Mouse (Mus musculus): Measurements from ENCODE around the gene Fhit. TPM values are rescaled to one million over a fixed set of nuclear protein-coding genes. Genes with fewer than 3 reads are reported as not detected.

Fhit gene
- polyA plus RNA-seq, 1 experiment from 2014 or later = 8.1 TPM

DNA sequence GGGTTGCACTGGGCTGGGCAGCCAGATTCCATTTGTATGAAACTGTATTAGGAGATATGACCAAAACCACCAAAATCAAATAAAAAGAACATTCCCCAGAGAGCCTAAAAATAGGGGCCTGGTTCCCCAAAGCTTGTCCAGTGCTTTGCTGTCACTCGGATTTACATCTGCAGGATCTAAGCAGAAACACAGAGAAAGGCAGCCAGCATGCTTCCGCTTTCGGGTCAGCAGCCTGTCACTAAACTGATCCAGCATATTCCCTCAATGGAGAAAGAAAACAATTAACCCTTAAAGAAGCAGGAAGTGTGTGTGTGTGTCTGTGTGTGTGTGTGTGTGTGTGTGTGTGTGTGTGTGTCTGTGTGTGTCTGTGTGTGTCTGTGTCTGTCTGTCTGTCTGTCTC is 615.9 kb downstream of the Fhit start:
- Histone ChIP-seq H3K36me3 (ENCODE audit: control insufficient read depth, insufficient read depth, low read length) (no peaks in the 10 kb centered on the region), H3K4me1 (ENCODE audit: control insufficient read depth, insufficient read depth, low read length) (no peaks in the 10 kb centered on the region), H3K4me3 (ENCODE audit: low read depth, low read length) (no peak overlapping the region), H3K9me3 (replicated peaks; ENCODE audit: control insufficient read depth, low read length) (no peaks in the 10 kb centered on the region), H3K9ac (ENCODE audit: low read length) (no peak overlapping the region), H3K27me3 (replicated peaks; ENCODE audit: control insufficient read depth, insufficient read depth, low read length) (no peaks in the 10 kb centered on the region), H3K27ac (ENCODE audit: low read depth, low read length) (no peak overlapping the region), H3K4me2 (ENCODE audit: low read length) (no peak overlapping the region)
- DNase-seq (ENCODE audit: low spot score) (peak; percentile 5), ATAC-seq (no peak)
- WGBS = 39% methylated on average over 3 of the region's 3 CpGs

DNA sequence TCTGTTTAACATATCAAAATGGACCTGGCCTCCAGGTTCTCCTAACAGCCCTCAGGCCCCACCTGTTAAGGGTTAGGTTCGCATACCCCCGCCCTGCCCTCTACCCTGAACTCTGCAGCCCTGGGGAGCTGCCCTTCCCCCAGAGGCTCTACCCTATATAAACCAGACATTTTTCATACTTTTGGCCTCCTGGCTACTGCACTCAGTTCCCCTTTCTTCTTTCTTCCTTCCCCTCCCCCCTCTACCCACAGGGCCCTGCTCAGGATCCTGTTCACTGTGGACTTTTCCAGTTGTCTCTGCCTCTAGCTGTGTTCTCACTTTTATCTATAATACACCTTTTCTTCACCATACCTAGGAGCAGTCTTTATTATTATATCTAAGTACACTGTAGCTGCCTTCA is 627.0 kb downstream of the Fhit start:
- DNase-seq (ENCODE audit: low spot score) (no peak), ATAC-seq (no peak)
- no peaks in the 10 kb centered on the region for H3K36me3 ChIP-seq (ENCODE audit: control insufficient read depth, insufficient read depth, low read length)
- H3K9ac ChIP-seq (ENCODE audit: low read length) = no peak overlapping the region
- no peaks in the 10 kb centered on the region for H3K4me1 ChIP-seq (ENCODE audit: control insufficient read depth, insufficient read depth, low read length)
- no peaks in the 10 kb centered on the region for H3K27me3 ChIP-seq (replicated peaks; ENCODE audit: control insufficient read depth, insufficient read depth, low read length)
- H3K9me3 ChIP-seq (replicated peaks; ENCODE audit: control insufficient read depth, low read length) = no peaks in the 10 kb centered on the region
- 80% methylated on average over 2 of the region's 2 CpGs for WGBS
- H3K27ac ChIP-seq (ENCODE audit: low read depth, low read length) = no peak overlapping the region
- H3K4me3 ChIP-seq (ENCODE audit: low read depth, low read length) = no peak overlapping the region
- no peak overlapping the region for H3K4me2 ChIP-seq (ENCODE audit: low read length)

DNA sequence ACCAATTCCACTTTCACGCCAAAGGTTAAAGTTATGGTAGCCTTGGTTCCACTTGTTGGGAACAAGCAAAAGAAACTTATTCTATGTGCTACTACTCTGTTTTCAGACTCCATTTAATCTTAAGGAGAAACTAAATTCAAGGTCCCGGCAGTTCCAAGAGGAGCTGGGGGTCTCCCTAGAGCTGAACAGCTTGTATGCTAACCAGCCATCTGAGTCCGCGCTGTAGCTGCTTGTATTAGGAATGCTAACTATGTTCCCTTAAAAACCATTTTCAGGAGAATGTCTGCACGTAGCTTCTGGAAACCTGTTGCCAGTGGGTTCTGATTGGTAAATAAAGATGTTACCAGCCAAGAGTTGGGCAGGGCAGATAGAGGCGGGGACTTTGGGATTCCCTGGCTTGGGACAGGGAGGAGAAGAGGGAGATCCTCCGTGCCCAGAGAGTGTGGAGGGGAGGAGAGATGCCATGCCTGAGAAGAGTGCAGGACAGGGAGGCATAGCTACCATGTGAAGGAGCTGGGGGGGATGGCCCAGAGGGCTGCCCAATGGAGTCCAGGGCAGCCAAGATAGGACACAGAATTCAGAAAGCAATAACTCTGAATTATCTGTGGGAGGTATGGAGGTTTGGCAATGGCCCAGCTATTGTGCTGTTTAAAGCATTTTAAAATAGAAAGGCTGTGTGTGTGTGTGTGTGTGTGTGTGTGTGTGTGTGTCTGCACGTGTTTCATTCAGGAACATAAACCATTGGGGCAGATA is 629.9 kb downstream of the Fhit start:
- no peaks in the 10 kb centered on the region for H3K27me3 ChIP-seq (replicated peaks; ENCODE audit: control insufficient read depth, insufficient read depth, low read length)
- DNase-seq (ENCODE audit: low spot score) = no peak
- no peak overlapping the region for H3K27ac ChIP-seq (ENCODE audit: low read depth, low read length)
- no peaks in the 10 kb centered on the region for H3K4me1 ChIP-seq (ENCODE audit: control insufficient read depth, insufficient read depth, low read length)
- no peak overlapping the region for H3K4me3 ChIP-seq (ENCODE audit: low read depth, low read length)
- H3K9me3 ChIP-seq (replicated peaks; ENCODE audit: control insufficient read depth, low read length) = no peaks in the 10 kb centered on the region
- 82% methylated on average over 8 of the region's 8 CpGs for WGBS
- H3K4me2 ChIP-seq (ENCODE audit: low read length) = no peak overlapping the region
- H3K9ac ChIP-seq (ENCODE audit: low read length) = no peak overlapping the region
- H3K36me3 ChIP-seq (ENCODE audit: control insufficient read depth, insufficient read depth, low read length) = no peaks in the 10 kb centered on the region
- ATAC-seq = no peak

DNA sequence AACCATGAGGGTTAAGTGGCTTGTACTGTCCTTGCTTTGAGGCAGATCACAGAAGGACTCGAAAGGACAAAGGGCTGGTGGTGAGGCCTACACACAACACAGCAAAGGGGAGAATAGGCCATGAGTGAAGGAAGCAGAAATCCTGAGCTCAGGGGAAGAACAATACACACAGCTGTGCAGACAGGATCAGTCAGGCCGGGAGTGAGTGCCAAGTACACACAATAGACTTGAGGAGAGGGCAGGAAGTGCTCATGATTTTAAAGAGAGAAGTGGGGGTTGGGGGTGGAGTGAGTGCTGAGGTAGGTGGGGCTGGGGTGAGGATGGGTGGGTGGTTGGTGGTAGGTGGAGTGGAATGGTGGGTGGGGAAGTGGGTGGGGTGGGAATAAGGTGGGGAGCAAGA is 635.0 kb downstream of the Fhit start:
- no peak overlapping the region for H3K4me3 ChIP-seq (ENCODE audit: low read depth, low read length)
- H3K9me3 ChIP-seq (replicated peaks; ENCODE audit: control insufficient read depth, low read length) = no peaks in the 10 kb centered on the region
- ATAC-seq = peak; percentile 55; the same call in 1 of the 2 replicates
- no peaks in the 10 kb centered on the region for H3K36me3 ChIP-seq (ENCODE audit: control insufficient read depth, insufficient read depth, low read length)
- no peak overlapping the region for H3K4me2 ChIP-seq (ENCODE audit: low read length)
- H3K27me3 ChIP-seq (replicated peaks; ENCODE audit: control insufficient read depth, insufficient read depth, low read length) = no peaks in the 10 kb centered on the region
- 8% methylated on average over 2 of the region's 2 CpGs for WGBS
- no peak overlapping the region for H3K9ac ChIP-seq (ENCODE audit: low read length)
- peak; percentile 11 for DNase-seq (ENCODE audit: low spot score)
- 0 out of 2 replicates have a peak, but pooled peaks cover 4% of the 10 kb centered on the region for H3K4me1 ChIP-seq (ENCODE audit: control insufficient read depth, insufficient read depth, low read length)
- H3K27ac ChIP-seq (ENCODE audit: low read depth, low read length) = no peak overlapping the region

DNA sequence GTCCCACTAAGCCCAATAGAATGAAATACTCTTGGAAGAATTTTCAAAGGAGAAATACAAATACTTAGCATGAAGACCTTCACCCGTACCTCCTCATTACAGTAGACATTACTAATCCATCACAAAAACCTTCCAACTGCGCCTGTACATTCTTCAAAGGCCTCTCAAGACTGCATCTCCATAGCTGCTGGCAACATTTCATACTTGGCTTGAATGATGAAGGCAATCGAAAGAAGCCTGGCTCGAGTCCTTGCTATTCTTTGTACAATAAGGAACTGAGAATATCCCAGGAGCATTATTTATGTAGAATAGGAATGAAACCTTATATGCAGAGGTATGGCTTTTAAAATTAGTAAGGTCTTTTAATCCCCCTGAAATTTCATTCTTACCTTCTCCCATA is 636.0 kb downstream of the Fhit start:
- no peak overlapping the region for H3K4me3 ChIP-seq (ENCODE audit: low read depth, low read length)
- DNase-seq (ENCODE audit: low spot score) (no peak), ATAC-seq (no peak)
- no peaks in the 10 kb centered on the region for H3K9me3 ChIP-seq (replicated peaks; ENCODE audit: control insufficient read depth, low read length)
- no peaks in the 10 kb centered on the region for H3K27me3 ChIP-seq (replicated peaks; ENCODE audit: control insufficient read depth, insufficient read depth, low read length)
- WGBS = 86% methylated on average over 4 of the region's 4 CpGs
- H3K4me2 ChIP-seq (ENCODE audit: low read length) = no peak overlapping the region
- H3K27ac ChIP-seq (ENCODE audit: low read depth, low read length) = no peak overlapping the region
- H3K4me1 ChIP-seq (ENCODE audit: control insufficient read depth, insufficient read depth, low read length) = 0 out of 2 replicates have a peak, but pooled peaks cover 4% of the 10 kb centered on the region
- no peak overlapping the region for H3K9ac ChIP-seq (ENCODE audit: low read length)
- no peaks in the 10 kb centered on the region for H3K36me3 ChIP-seq (ENCODE audit: control insufficient read depth, insufficient read depth, low read length)

DNA sequence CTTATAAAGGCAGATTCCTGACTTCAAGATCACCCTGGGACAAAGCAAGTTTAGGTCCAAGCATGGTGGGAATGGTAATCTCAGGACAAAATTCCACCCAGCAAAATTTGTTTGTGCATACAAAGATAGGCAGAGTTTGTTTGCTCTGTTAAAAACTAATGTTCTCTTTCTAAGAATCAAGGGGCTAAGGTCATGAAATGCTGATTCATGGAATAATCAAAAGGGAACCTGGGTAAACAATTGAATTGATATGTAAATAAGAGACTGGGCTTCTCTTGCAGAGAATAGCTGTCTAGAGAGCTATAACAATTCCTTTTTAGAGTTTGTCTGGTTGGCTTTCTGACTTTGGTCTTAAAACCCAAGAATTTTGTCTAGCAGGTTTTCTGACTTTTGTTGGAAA is 647.8 kb downstream of the Fhit start:
- Histone ChIP-seq H3K36me3 (ENCODE audit: control insufficient read depth, insufficient read depth, low read length) (no peaks in the 10 kb centered on the region), H3K27ac (ENCODE audit: low read depth, low read length) (no peak overlapping the region), H3K4me2 (ENCODE audit: low read length) (no peak overlapping the region), H3K4me1 (ENCODE audit: control insufficient read depth, insufficient read depth, low read length) (no peaks in the 10 kb centered on the region), H3K27me3 (replicated peaks; ENCODE audit: control insufficient read depth, insufficient read depth, low read length) (no peaks in the 10 kb centered on the region), H3K4me3 (ENCODE audit: low read depth, low read length) (no peak overlapping the region), H3K9ac (ENCODE audit: low read length) (no peak overlapping the region), H3K9me3 (replicated peaks; ENCODE audit: control insufficient read depth, low read length) (no peaks in the 10 kb centered on the region)
- no peak for ATAC-seq
- no peak for DNase-seq (ENCODE audit: low spot score)

DNA sequence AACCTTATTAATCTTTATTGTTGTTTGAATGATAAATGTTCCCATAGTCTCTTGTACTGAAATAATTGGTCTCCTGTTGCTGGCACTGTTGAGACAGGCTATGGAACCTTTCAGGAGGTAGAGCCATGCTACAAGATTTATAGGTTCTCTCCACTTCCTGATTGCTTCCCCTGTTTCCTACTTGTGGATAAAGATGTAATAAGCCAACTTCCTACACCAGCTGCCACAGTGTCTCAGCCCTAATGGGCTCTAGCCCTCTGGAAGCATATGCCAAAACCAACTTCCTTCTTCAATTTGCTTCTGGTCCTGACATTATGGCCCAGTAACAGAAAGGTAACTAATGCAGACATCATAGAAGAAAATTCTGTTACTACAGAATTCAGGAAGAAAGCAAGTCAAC is 652.6 kb downstream of the Fhit start:
- no peak overlapping the region for H3K4me2 ChIP-seq (ENCODE audit: low read length)
- H3K27me3 ChIP-seq (replicated peaks; ENCODE audit: control insufficient read depth, insufficient read depth, low read length) = no peaks in the 10 kb centered on the region
- ATAC-seq = no peak
- no peak overlapping the region for H3K4me3 ChIP-seq (ENCODE audit: low read depth, low read length)
- H3K27ac ChIP-seq (ENCODE audit: low read depth, low read length) = no peak overlapping the region
- H3K9ac ChIP-seq (ENCODE audit: low read length) = no peak overlapping the region
- H3K36me3 ChIP-seq (ENCODE audit: control insufficient read depth, insufficient read depth, low read length) = no peaks in the 10 kb centered on the region
- DNase-seq (ENCODE audit: low spot score) = no peak
- H3K4me1 ChIP-seq (ENCODE audit: control insufficient read depth, insufficient read depth, low read length) = no peaks in the 10 kb centered on the region
- no peaks in the 10 kb centered on the region for H3K9me3 ChIP-seq (replicated peaks; ENCODE audit: control insufficient read depth, low read length)

DNA sequence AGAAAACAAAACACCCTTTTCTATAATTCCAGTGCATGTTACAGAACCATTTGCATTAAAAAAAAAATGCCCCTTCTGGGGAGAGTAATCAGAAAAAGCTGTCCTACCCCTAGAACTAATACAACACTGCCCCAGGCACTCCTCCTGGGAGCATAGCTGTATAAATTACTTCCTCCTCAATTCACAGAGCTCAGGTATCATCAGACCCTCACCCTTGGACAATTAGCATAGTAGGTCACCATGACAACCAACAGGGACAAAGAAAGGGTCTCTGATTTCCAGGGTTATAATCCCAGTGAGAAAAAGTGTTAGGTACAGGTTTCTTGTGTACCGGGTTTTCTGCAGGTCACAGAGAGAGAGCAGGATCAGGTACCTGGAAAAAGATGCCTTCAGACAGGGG is 654.3 kb downstream of the Fhit start:
- WGBS = 13% methylated on average over 1 of the region's 1 CpGs
- no peak overlapping the region for H3K9ac ChIP-seq (ENCODE audit: low read length)
- no peak for DNase-seq (ENCODE audit: low spot score)
- H3K4me1 ChIP-seq (ENCODE audit: control insufficient read depth, insufficient read depth, low read length) = no peaks in the 10 kb centered on the region
- no peak overlapping the region for H3K27ac ChIP-seq (ENCODE audit: low read depth, low read length)
- no peaks in the 10 kb centered on the region for H3K9me3 ChIP-seq (replicated peaks; ENCODE audit: control insufficient read depth, low read length)
- H3K4me3 ChIP-seq (ENCODE audit: low read depth, low read length) = no peak overlapping the region
- no peaks in the 10 kb centered on the region for H3K27me3 ChIP-seq (replicated peaks; ENCODE audit: control insufficient read depth, insufficient read depth, low read length)
- H3K4me2 ChIP-seq (ENCODE audit: low read length) = no peak overlapping the region
- no peak for ATAC-seq
- no peaks in the 10 kb centered on the region for H3K36me3 ChIP-seq (ENCODE audit: control insufficient read depth, insufficient read depth, low read length)

DNA sequence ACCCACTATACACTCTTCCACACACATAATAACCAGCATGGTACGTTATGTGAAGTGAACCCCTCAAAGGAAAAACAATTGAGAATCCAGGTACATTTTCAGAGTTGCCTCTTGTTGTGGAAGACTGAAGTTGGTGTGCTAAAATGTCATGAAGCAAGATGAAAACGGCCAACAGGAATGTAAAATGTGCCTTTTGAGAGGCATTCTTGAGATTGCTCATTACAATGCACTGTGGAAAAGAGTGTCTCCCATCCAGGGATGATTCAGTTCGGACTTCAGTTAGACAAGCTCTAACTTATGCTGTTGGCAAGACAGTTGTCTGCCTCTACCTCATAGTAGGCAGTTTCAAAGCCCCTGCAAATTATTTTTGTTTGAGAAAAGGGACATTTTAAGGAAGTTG is 676.0 kb downstream of the Fhit start:
- H3K4me3 ChIP-seq (ENCODE audit: low read depth, low read length) = no peak overlapping the region
- H3K4me2 ChIP-seq (ENCODE audit: low read length) = no peak overlapping the region
- no peak for DNase-seq (ENCODE audit: low spot score)
- no peaks in the 10 kb centered on the region for H3K4me1 ChIP-seq (ENCODE audit: control insufficient read depth, insufficient read depth, low read length)
- no peaks in the 10 kb centered on the region for H3K9me3 ChIP-seq (replicated peaks; ENCODE audit: control insufficient read depth, low read length)
- H3K27ac ChIP-seq (ENCODE audit: low read depth, low read length) = no peak overlapping the region
- no peak for ATAC-seq
- WGBS = 79% methylated on average over 3 of the region's 3 CpGs
- H3K27me3 ChIP-seq (replicated peaks; ENCODE audit: control insufficient read depth, insufficient read depth, low read length) = no peaks in the 10 kb centered on the region
- H3K9ac ChIP-seq (ENCODE audit: low read length) = no peak overlapping the region
- H3K36me3 ChIP-seq (ENCODE audit: control insufficient read depth, insufficient read depth, low read length) = no peaks in the 10 kb centered on the region

Data from forebrain, embryonic 14.5 days (tissue).